Mouse (Mus musculus) ovary, adult 18-20 months (tissue): ENCODE data around the gene Gp1ba.

Experiments
- DNase-seq: peaks from one replicate; pipeline ENCODE4 v3.0.0; 2022; ENCODE audit warnings: low spot score, mixed read lengths

The Gp1ba gene

GRCm38 (mm10) chr11:70629557-70629956, 9.4 kb upstream of the Gp1ba start:
- no peak for DNase-seq

- DNase-seq, result no peak
Measured at GRCm38 (mm10) chr11:70630129-70630528, 8.8 kb upstream of the Gp1ba start.

GRCm38 (mm10) chr11:70635601-70636000, 3.3 kb upstream of the Gp1ba start:
- no peak for DNase-seq

GRCm38 (mm10) chr11:70637764-70638163, 1.2 kb upstream of the Gp1ba start:
- no peak for DNase-seq

GRCm38 (mm10) chr11:70638293-70638692, 629 bp upstream of the Gp1ba start:
- no peak for DNase-seq

- no peak for DNase-seq
Measured at GRCm38 (mm10) chr11:70639976-70640375, 1.1 kb downstream of the Gp1ba start.

GRCm38 (mm10) chr11:70641241-70641640, 2.3 kb downstream of the Gp1ba start:
- DNase-seq, result no peak

GRCm38 (mm10) chr11:70643051-70643450, 4.1 kb downstream of the Gp1ba start:
- DNase-seq, result no peak

- DNase-seq, result no peak
Measured at GRCm38 (mm10) chr11:70644564-70645103, 5.7 kb downstream of the Gp1ba start.

- no peak for DNase-seq
Measured at GRCm38 (mm10) chr11:70645461-70646258, 6.7 kb downstream of the Gp1ba start.

GRCm38 (mm10) chr11:70646259-70646555, 7.3 kb downstream of the Gp1ba start:
- no peak for DNase-seq

GRCm38 (mm10) chr11:70646691-70647650, 8.0 kb downstream of the Gp1ba start, which contains the start of the genes Rnf167 and Slc25a11:
Gene Rnf167 (plus strand): TSS chr11:70647235.
Gene Slc25a11 (minus strand): TSS chr11:70647479.
- DNase-seq, result peak; percentile 95

- no peak for DNase-seq
Measured at GRCm38 (mm10) chr11:70647716-70648420, 8.9 kb downstream of the Gp1ba start.

GRCm38 (mm10) chr11:70648512-70648911, 9.6 kb downstream of the Gp1ba start:
- no peak for DNase-seq

- DNase-seq, result no peak
Measured at GRCm38 (mm10) chr11:70649185-70649734, 10.3 kb downstream of the Gp1ba start.

GRCm38 (mm10) chr11:70650322-70651175, 11.6 kb downstream of the Gp1ba start:
- DNase-seq, result no peak

- no peak for DNase-seq
Measured at GRCm38 (mm10) chr11:70651391-70651790, 12.5 kb downstream of the Gp1ba start.

- DNase-seq, result no peak
Measured at GRCm38 (mm10) chr11:70652029-70652883, 13.3 kb downstream of the Gp1ba start.

- DNase-seq, result no peak
Measured at GRCm38 (mm10) chr11:70652884-70653344, 14.0 kb downstream of the Gp1ba start.
